Mouse (Mus musculus): ENCODE data around the gene Cd3e.

- TF ChIP-seq CTCF (IDR thresholded peaks at IDR 0.05): no peak
- no peak for TF ChIP-seq EP300 (IDR thresholded peaks at IDR 0.05; ENCODE audit: insufficient read depth, low read depth, low read length)
These were observed 25.1 kb upstream of the Cd3e start for GRCm38 (mm10) chr9:45034526-45034925.
